Mouse (Mus musculus) kidney, postnatal 4 days (tissue): ENCODE results near the gene Smco3.

Experiments
- DNase-seq, 2 experiments: peaks; one replicate each; pipeline ENCODE4 v3.0.0; 2021; ENCODE audit warnings: mixed read lengths in 2 of 2

Smco3 gene

GRCm38 (mm10) chr6:136835352-136835751 lies at the start of gene Smco3:
Gene Smco3, minus strand, starts transcription at chr6:136835452.
- DNase-seq = no peak

- peak in 1 of 2 experiments; percentile 47 for DNase-seq
These were observed 49.5 kb upstream of the Smco3 start for GRCm38 (mm10) chr6:136884766-136885165.

GRCm38 (mm10) chr6:136883961-136884360 lies 48.7 kb upstream of the Smco3 start:
- no peak for DNase-seq

GRCm38 (mm10) chr6:136883431-136883915 lies 48.2 kb upstream of the Smco3 start:
- peak; percentile 69 to 76 for DNase-seq

GRCm38 (mm10) chr6:136881678-136882077 lies 46.4 kb upstream of the Smco3 start:
- no peak for DNase-seq

DNA sequence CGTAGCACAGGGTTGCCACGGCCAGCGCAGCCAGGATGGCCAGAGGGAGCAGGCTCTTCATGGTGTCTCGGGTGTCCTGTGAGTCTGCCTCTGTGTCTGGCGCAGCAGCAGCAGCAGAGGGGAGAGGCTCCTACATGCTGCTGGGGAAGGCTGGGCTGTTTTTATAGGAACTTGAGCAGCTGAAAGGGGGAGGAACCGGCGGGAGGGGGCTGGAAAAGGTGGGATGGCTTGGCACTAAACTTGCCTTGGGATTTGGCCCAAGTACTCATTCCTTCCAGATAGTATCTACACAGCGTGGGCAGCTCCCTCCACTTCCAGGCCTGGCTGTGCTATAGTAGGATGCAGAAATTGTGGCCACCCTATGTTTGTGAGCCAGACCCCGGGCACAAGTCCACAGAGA lies 40.4 kb upstream of the Smco3 start, which contains the start of gene Mgp:
Gene Mgp, minus strand, starts transcription at position 154 of the 400 bp plus-strand sequence.
- DNase-seq = peak; percentile 69 to 75

GRCm38 (mm10) chr6:136874599-136874998 lies 39.3 kb upstream of the Smco3 start:
- DNase-seq = no peak

- DNase-seq = no peak
These were observed 33.7 kb upstream of the Smco3 start for GRCm38 (mm10) chr6:136868921-136869320.

GRCm38 (mm10) chr6:136866150-136866549 lies 30.9 kb upstream of the Smco3 start:
- no peak for DNase-seq

DNA sequence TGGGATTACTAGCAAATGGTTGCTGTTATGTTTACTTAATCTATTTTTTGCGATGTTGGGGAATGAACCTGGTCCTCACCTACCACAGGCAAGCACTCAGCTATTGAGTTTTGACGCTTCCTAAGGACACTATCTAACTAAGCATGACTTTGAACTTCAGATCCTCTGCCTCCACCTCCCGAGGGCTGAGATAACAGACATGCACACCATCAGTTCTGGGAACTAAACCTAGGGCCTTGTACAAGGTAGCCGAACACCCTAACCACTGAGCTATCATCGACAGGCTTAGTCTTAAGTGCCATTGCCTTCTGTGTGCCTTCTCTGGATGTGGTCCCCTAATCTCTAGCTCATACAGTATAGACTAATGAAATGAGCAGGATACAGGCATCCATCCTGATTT lies 30.1 kb upstream of the Smco3 start:
- no peak for DNase-seq

- DNase-seq = no peak
These were observed 25.8 kb upstream of the Smco3 start for GRCm38 (mm10) chr6:136861020-136861419.

- peak in 1 of 2 experiments; percentile 39 for DNase-seq
These were observed 23.2 kb upstream of the Smco3 start for GRCm38 (mm10) chr6:136858420-136858819.

GRCm38 (mm10) chr6:136857873-136858260 lies 22.6 kb upstream of the Smco3 start:
- DNase-seq = peak in 1 of 2 experiments; percentile 63

DNA sequence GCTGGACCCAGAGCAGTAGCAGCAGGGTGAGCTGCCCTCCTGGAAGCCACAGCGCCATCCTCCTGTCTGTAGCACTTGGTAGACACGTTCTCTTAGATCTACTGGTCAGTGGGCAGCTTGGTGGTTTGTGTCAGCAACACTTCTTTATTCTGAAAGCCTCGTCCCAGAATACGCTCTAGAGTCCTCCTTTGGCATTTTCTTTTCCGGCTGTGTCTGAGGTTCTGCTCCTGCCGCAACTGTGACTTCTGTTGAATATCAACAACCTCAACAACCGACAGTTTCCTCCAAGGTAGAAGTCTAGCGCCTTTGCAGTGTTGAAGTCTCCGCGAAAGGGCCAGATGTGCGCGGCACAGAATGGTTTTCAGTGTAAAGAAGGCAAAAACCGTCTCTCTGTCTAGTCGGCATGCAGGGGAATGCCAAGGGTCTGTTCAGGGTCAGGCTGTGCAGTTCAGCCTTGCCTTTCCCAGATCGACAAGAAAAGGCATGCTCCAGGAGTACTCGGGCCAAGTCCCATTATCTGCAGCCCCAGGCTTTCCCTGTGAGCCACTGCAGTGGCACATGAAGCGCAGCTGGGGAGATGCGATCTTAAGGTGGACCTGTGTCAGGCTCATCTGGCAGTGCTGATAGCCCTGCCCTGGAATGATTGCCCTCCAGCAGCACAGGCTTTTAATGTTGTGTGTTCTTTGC lies 22.1 kb upstream of the Smco3 start, which contains the start of gene Art4:
Gene Art4, minus strand, starts transcription at position 548 of the 687 bp plus-strand sequence.
- peak; percentile 44 to 57 for DNase-seq

GRCm38 (mm10) chr6:136856071-136856636 lies 20.9 kb upstream of the Smco3 start:
- DNase-seq = peak in 1 of 2 experiments; percentile 40

GRCm38 (mm10) chr6:136855183-136855582 lies 19.9 kb upstream of the Smco3 start:
- DNase-seq = no peak

DNA sequence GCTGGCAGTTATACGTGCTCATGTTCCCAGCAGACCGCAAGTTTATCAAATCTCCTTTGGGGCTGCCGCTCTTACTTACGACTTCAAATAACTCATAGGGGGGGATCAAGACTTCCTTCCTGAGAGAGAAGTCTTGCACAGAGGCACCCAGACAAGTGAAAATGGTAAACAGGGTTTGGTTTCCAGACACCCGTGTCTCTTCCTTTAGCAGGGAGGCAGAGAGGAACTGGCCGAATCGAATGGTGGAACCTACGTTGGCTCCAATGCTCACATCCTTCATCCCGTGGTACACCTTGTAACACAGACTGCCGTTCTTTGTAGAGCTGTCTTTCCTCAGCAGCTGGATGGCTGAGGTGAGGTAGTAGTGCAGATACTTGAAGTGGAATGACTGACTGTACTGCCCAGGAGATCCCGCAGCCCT lies 19.1 kb upstream of the Smco3 start:
- no peak for DNase-seq

DNA sequence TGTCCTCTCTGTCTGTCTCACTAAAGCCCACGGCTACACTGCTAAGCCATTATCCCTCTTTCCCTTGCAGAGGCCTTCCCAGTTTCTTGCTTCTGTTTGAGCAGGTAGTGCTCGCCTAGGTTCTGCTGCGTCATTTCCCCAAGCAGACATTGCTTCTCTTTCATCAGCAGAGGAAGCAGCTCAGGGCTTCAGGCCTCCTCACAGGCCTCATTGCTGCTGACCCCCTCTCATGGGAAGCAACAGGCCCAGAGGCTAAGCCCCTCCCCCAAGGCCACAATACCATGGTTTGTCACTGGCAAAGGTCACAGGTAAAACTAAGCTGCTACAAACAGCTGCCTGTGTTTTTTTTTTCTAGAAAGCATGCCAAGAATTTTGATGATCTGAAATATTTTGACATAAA lies 17.5 kb upstream of the Smco3 start:
- DNase-seq = peak; percentile 36 to 57

DNA sequence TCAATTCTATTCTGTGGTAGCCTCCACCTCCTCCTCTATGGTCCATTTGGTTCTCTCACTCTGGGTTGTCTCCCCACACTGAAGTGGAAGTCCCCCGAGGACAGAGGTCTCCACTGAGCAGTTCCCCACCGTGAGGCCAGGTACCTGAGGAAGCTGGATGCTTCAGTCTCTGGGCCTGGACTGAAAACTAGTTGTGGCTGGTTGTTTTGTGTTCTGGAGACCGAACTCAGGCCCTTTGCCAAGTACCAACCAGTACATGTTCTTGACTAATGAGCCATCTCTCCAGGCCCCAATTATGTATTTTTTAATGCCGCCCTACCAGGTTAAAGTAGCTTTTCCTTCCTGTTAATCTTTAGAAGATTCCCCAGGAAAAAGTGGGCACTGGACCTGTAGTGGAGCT lies 17.1 kb upstream of the Smco3 start:
- DNase-seq = no peak

DNA sequence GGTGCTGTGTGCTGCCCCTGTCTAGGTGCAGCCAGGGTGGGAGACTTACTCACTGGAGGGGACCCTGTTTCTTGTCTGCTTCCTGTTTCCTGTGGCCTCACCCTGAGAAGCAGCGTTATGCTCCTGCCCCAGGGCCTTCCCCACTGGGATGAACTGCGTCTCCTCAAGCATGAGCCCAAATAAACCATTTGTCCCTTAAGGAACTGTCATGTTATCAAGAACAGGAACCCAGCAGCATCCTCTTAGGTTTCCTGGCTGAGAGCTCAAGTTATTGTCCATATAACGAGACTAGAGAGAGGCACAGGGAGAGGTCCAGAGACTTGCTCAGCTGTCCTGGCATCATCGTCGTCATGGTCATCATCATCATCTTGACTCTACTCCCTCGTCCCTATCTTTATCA lies 15.0 kb upstream of the Smco3 start:
- DNase-seq = no peak

GRCm38 (mm10) chr6:136848971-136849370 lies 13.7 kb upstream of the Smco3 start:
- DNase-seq = no peak

DNA sequence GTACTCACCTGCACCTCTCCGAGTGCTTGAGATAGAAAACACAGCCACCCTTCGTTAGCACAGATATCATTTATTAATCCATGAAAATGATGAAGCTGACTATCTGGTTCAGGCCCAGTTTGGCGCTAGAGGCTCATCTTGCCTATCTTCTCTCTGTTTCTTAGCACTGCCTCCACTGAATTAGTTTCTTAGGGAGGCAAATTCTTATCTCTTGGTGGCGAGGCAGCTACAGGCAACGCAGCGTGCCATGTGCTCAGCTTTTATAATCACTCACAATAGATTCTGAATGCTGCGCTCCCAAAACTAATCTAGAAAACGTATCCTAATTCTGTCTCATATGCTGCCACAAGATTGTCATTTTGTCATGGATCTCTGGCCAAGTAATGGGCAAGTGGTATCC lies 13.1 kb upstream of the Smco3 start:
- no peak for DNase-seq

DNA sequence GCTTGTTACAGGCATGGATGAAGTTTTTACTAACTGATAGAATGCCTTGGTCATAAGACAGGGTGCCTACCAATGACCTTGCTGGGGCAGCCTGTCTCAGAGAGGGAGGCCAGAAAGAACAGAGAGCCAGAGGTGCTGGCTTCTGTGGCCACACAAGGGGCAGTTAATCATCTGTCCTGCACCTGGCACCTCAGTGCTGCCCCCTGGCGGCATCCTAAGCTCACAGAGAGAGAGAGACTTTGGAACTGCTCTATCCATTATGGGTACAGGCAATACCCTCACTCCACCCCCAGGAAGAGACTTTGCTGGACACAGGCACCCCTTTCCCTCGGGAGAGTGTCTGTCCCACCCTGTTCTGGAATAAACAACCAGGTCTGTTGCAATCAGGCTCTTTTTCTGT lies 12.5 kb upstream of the Smco3 start:
- DNase-seq = peak; percentile 79 to 84

- DNase-seq = no peak
These were observed 12.0 kb upstream of the Smco3 start for GRCm38 (mm10) chr6:136847267-136847666.
